Mouse (Mus musculus): ENCODE measurements at regions not wholly inside any gene's neighbourhood (a gene's known extent, or its start where the extent isn't known, plus 50 kb on each side); places are given as distances from the start of the nearest gene placed in this dataset.

DNA sequence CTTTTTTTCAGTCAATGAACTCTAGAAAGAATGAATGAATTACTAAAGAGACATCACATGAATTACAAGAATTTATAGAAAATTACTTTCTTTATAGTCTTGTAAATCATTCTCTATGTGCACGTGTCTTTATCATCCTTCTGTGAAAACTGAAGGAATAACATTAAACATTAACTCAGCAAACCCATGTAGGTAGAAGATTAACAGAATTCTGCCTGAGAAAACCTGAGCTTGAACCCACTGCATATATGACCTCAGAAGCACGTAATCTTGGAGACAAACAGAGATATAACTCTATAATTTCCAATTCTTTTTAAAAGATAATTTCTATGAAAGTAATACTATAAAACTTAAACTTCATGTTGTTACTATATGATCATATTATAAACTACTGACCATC is 374.0 kb upstream of the Xrcc4 start:
- TF ChIP-seq ZNF384 (IDR thresholded peaks at IDR 0.05; ENCODE audit: low read depth, low read length) (no peak), CHD2 (IDR thresholded peaks at IDR 0.05; ENCODE audit: low read depth, low read length) (no peak), MAFK (IDR thresholded peaks at IDR 0.05; ENCODE audit: insufficient read depth, low read depth, low read length) (no peak), ZC3H11A (IDR thresholded peaks at IDR 0.05; ENCODE audit: borderline replicate concordance, low read depth, low read length) (no peak)

Data from ES-E14 (cell line).